Mouse (Mus musculus): Measurements from ENCODE around the gene Mthfsd. TPM values are rescaled to one million over a fixed set of nuclear protein-coding genes. Genes with fewer than 3 reads are reported as not detected.
A peak's percentile ranks its signal among the peaks of the same experiment; 100 is the strongest.

Mthfsd gene
- polyA plus RNA-seq, 1 experiment from 2014 or later, result 56.1 TPM

DNA sequence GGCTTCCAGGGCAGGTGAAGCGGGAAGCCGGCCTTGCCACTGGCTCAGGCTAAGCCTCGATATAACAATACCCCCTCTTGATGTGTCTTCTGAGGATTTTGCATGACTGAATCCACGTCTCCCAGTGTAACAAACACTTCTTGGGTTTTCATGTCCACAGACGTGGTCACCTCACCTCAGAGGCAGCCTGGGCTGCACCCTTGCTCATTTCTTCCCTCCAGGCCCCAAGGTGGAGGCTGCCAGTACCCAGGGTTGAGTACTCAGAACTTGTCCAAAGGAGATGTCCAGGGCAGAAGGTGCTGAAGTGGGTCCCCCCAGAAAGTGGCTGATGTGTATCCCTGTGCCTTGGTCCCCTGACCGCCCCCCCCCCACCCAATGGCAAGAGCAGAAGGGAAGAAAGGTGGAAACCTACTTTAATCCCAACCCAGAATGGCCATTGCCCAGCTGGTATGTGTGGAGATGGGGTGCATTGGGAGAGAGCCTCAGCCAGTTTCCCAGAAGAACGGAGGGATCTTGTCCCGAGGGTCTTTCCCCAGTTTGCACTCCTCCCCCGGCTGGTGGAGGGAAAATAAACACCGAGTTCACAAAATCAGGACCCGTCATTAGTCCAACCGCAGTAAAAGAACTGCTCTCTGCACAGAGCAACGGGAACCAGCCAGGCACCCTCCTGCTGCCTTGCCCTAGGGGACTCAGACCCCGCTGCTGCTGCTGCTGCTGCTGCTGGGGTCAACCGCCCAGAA, 33.9 kb downstream of the Mthfsd start:
- ATAC-seq (ENCODE audit: low FRiP score) (no peak), DNase-seq (ENCODE audit: low spot score) (peak; percentile 55)
- WGBS, result 1% methylated on average over 15 of the region's 15 CpGs
- H3K9me3 ChIP-seq (ENCODE audit: control insufficient read depth, low read length), result no peaks in the 10 kb centered on the region
- no peaks in the 10 kb centered on the region for H3K36me3 ChIP-seq (ENCODE audit: control insufficient read depth, insufficient read depth, low read length)
- no peak overlapping the region for H3K9ac ChIP-seq (ENCODE audit: low read depth, low read length)
- no peaks in the 10 kb centered on the region for H3K4me1 ChIP-seq (replicated peaks; ENCODE audit: control insufficient read depth, insufficient read depth, low read length)
- peaks cover 97% of the 10 kb centered on the region for H3K27me3 ChIP-seq (ENCODE audit: control insufficient read depth, insufficient read depth, low read length)
- no peak overlapping the region for H3K4me2 ChIP-seq (replicated peaks; ENCODE audit: low read depth, low read length)
- no peak overlapping the region for H3K27ac ChIP-seq (ENCODE audit: low read depth, low read length)
- no peak overlapping the region for H3K4me3 ChIP-seq (ENCODE audit: low read depth, low read length)

DNA sequence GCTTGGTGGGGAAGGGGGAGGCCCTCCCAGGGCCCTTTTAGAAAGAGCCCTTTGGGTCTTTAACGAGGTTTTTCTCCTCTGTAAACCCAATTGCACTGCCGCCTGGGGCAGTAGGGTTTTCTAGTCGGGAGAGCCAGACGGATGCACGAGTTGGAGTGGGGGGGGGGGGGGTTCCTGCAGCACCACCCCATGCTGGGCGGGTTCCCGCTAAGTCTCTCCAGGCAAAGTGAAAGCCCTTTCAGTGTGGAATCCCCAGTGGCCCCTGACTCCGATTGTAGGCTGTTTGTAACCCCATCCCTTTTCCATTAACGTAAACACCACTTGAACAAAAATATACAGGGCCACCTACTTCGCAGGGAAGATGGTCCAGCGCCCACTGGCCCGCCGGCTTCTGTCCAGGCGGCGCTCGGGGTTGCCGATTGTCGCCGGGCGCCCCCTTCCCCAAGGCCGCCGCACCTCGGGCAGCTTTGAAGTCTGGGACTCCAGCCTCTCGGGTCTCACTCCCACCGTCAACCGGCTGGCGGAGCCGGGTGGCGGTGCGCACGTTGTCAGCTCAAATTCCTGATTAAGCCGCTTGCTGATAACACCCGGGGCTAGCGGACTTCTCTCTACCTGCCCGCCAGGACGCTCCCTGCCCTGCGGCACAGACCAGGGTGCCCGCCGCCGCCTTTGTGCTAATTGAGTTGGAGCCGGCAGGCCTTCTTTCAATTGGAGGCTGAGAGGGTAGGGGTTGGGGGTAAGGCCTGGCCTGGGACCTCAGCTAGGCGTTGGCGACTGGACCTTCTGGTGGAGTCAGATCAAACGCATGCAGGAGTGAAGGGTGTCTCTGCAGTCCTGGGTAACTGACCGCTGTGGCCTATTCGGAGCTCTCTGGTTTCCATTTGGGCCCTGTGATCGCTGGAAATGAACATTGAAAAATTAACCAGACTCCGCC, 34.8 kb downstream of the Mthfsd start:
- Histone ChIP-seq H3K4me1 (replicated peaks; ENCODE audit: control insufficient read depth, insufficient read depth, low read length) (no peaks in the 10 kb centered on the region), H3K27me3 (ENCODE audit: control insufficient read depth, insufficient read depth, low read length) (peaks cover 94% of the 10 kb centered on the region), H3K9me3 (ENCODE audit: control insufficient read depth, low read length) (no peaks in the 10 kb centered on the region), H3K4me3 (ENCODE audit: low read depth, low read length) (no peak overlapping the region), H3K27ac (ENCODE audit: low read depth, low read length) (no peak overlapping the region), H3K9ac (ENCODE audit: low read depth, low read length) (no peak overlapping the region), H3K36me3 (ENCODE audit: control insufficient read depth, insufficient read depth, low read length) (no peaks in the 10 kb centered on the region), H3K4me2 (replicated peaks; ENCODE audit: low read depth, low read length) (no peak overlapping the region)
- under 1% methylated on average over 48 of the region's 48 CpGs for WGBS
- DNase-seq (ENCODE audit: low spot score), result peak; percentile 53
- no peak for ATAC-seq (ENCODE audit: low FRiP score)

DNA sequence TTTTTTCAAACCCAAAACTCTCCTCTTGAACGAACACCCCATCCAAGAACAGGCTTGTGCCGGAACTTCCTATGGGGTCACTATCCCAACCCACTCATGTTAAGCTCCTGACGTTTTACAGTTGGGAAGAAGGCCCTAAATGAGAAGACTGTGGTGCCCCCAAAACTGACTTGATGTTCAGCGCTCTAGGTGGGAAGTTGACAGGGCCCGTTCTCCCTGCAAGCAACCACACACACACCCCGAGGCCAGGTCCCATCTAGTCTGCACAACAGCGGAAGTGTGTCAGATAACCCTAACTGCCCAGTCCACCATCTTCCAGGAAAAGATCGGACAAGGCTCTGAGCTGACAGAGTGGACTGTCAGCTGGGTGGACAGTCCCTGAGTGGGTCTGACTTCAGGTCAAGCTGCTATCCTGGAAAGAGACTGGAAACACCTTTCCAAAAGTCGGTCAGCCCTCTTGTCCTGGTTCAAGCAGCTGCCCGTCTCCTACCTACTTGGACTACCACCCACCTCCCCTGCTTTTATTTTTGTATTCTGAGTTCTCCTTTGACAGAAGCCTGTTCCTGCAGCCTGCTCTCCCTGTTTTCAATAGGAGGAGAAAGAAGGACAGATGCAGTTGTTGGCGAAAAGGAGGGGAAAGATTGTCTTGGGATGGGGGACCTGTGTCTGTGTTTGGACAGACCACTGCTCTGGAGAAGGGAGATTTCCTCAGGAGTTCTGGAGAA, 35.6 kb downstream of the Mthfsd start:
- no peak overlapping the region for H3K4me2 ChIP-seq (replicated peaks; ENCODE audit: low read depth, low read length)
- H3K4me3 ChIP-seq (ENCODE audit: low read depth, low read length), result no peak overlapping the region
- peaks cover 89% of the 10 kb centered on the region for H3K27me3 ChIP-seq (ENCODE audit: control insufficient read depth, insufficient read depth, low read length)
- 10% methylated on average over 11 of the region's 11 CpGs for WGBS
- no peaks in the 10 kb centered on the region for H3K4me1 ChIP-seq (replicated peaks; ENCODE audit: control insufficient read depth, insufficient read depth, low read length)
- H3K9me3 ChIP-seq (ENCODE audit: control insufficient read depth, low read length), result no peaks in the 10 kb centered on the region
- no peak overlapping the region for H3K9ac ChIP-seq (ENCODE audit: low read depth, low read length)
- no peaks in the 10 kb centered on the region for H3K36me3 ChIP-seq (ENCODE audit: control insufficient read depth, insufficient read depth, low read length)
- H3K27ac ChIP-seq (ENCODE audit: low read depth, low read length), result no peak overlapping the region
- ATAC-seq (ENCODE audit: low FRiP score) (no peak), DNase-seq (ENCODE audit: low spot score) (peak; percentile 44)

DNA sequence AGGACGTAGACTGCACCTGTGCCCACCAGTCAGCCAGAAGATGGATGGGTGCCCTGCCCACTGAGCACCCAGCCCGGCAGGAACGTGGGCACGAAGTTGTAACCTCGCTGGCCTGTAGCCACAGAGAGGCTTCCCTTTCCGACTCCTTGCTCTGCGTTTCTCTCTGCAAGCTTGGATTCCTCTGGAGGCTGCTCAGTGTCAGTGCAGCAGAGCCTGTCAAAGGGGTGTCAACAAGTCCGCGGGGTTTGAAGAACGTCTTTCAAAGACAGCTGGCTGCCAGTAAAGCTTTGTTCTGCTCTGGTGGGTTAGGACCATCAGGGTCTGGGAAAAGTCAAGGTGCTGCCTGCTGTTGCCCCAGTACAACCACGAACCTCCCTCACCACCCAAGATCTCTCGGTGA, 36.7 kb downstream of the Mthfsd start:
- H3K27me3 ChIP-seq (ENCODE audit: control insufficient read depth, insufficient read depth, low read length), result peaks cover 77% of the 10 kb centered on the region
- WGBS, result 3% methylated on average over 12 of the region's 12 CpGs
- H3K9ac ChIP-seq (ENCODE audit: low read depth, low read length), result no peak overlapping the region
- DNase-seq (ENCODE audit: low spot score), result peak; percentile 47
- no peak overlapping the region for H3K4me3 ChIP-seq (ENCODE audit: low read depth, low read length)
- H3K27ac ChIP-seq (ENCODE audit: low read depth, low read length), result no peak overlapping the region
- no peak for ATAC-seq (ENCODE audit: low FRiP score)
- no peaks in the 10 kb centered on the region for H3K9me3 ChIP-seq (ENCODE audit: control insufficient read depth, low read length)
- no peak overlapping the region for H3K4me2 ChIP-seq (replicated peaks; ENCODE audit: low read depth, low read length)
- no peaks in the 10 kb centered on the region for H3K4me1 ChIP-seq (replicated peaks; ENCODE audit: control insufficient read depth, insufficient read depth, low read length)
- no peaks in the 10 kb centered on the region for H3K36me3 ChIP-seq (ENCODE audit: control insufficient read depth, insufficient read depth, low read length)

DNA sequence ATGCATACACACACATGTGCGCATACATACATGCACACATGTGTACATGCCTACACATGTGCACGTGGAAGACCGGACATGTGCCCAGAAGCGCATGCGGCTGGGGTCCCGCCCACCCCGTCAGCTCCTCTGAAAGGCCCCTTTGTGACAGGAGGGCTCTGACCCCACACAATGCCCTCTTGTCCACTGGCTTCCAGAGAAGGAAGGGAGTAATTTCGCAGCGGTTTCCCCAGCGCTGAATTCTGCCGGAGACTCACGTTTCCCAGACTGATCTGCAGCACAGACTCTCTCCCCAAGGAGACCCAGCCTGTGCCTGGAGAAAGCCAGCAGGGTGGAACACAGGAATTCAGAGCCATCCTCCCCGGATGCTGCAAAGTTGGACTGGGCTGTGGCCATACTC, 44.5 kb downstream of the Mthfsd start:
- no peaks in the 10 kb centered on the region for H3K4me1 ChIP-seq (replicated peaks; ENCODE audit: control insufficient read depth, insufficient read depth, low read length)
- H3K36me3 ChIP-seq (ENCODE audit: control insufficient read depth, insufficient read depth, low read length), result no peaks in the 10 kb centered on the region
- peaks cover 2% of the 10 kb centered on the region for H3K27me3 ChIP-seq (ENCODE audit: control insufficient read depth, insufficient read depth, low read length)
- no peak overlapping the region for H3K4me3 ChIP-seq (ENCODE audit: low read depth, low read length)
- ATAC-seq (ENCODE audit: low FRiP score) (peak; percentile 51; the same call in 1 of the 2 replicates), DNase-seq (ENCODE audit: low spot score) (peak; percentile 50)
- H3K27ac ChIP-seq (ENCODE audit: low read depth, low read length), result no peak overlapping the region
- WGBS, result 33% methylated on average over 13 of the region's 13 CpGs
- no peaks in the 10 kb centered on the region for H3K9me3 ChIP-seq (ENCODE audit: control insufficient read depth, low read length)
- no peak overlapping the region for H3K9ac ChIP-seq (ENCODE audit: low read depth, low read length)
- no peak overlapping the region for H3K4me2 ChIP-seq (replicated peaks; ENCODE audit: low read depth, low read length)

DNA sequence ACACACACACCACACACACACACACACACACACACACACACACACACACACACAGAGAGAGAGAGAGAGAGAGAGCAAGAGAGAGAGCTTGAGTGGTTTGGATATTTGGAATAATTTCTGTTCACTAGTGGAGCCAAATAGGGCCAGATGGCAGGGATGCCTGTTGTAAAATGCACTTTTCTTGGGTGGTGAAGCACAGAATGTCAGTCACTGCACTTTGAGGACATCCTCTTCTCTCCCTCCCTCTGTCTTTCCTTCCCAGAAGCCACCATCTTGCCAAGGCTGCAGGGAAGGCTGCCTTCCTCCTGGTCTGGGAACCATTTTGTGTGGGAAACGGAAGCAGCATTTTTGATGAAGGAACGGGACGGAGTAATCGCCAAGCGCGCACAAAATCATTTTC, 45.7 kb downstream of the Mthfsd start:
- H3K27me3 ChIP-seq (ENCODE audit: control insufficient read depth, insufficient read depth, low read length), result no peaks in the 10 kb centered on the region
- no peak overlapping the region for H3K4me3 ChIP-seq (ENCODE audit: low read depth, low read length)
- H3K36me3 ChIP-seq (ENCODE audit: control insufficient read depth, insufficient read depth, low read length), result no peaks in the 10 kb centered on the region
- ATAC-seq (ENCODE audit: low FRiP score), result no peak
- H3K9me3 ChIP-seq (ENCODE audit: control insufficient read depth, low read length), result no peaks in the 10 kb centered on the region
- H3K4me1 ChIP-seq (replicated peaks; ENCODE audit: control insufficient read depth, insufficient read depth, low read length), result no peaks in the 10 kb centered on the region
- WGBS, result 82% methylated on average over 6 of the region's 6 CpGs
- DNase-seq (ENCODE audit: low spot score), result no peak
- no peak overlapping the region for H3K4me2 ChIP-seq (replicated peaks; ENCODE audit: low read depth, low read length)
- H3K9ac ChIP-seq (ENCODE audit: low read depth, low read length), result no peak overlapping the region
- H3K27ac ChIP-seq (ENCODE audit: low read depth, low read length), result no peak overlapping the region

DNA sequence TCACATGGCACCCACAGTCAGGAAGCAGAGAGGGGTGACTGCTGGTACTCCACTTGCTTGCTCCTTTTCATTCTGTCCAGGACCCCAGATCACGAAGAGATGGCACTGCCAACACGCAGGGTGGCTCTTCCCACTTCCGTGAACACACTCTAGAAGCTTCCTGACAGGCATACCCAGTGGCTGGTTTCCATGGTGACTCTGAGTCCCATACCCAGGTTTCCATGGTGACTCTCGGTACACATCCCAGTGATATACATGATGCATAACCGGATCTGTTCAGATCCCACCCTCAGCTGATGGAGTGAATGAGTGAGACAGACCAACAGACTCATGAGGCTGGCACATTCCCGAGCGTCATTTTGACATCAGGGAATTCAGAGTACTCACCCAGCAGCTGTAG, 49.1 kb downstream of the Mthfsd start:
- ATAC-seq (ENCODE audit: low FRiP score), result no peak

DNA sequence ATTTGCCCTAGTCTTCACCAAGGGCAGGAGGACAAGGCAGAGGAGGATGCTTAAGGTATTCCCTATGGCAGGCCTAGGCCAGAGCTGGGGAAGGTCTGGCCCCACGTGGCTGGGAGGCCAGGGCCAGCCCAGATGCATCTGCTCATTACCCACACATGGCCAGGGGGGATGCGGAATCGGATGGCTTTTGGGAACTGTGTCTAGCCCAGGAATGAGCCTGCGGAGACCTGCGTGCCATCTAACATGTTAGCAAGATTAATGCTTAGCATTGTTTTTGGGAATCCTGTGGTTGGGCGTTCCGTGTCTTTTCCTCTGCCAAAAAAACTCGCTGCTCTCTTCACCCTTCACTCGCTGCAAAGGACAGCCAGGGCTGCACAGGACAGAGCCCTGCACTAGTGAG, 50.1 kb downstream of the Mthfsd start:
- no peak overlapping the region for H3K27ac ChIP-seq (ENCODE audit: low read depth, low read length)
- ATAC-seq (ENCODE audit: low FRiP score) (no peak), DNase-seq (ENCODE audit: low spot score) (no peak)
- no peak overlapping the region for H3K4me2 ChIP-seq (replicated peaks; ENCODE audit: low read depth, low read length)
- H3K9me3 ChIP-seq (ENCODE audit: control insufficient read depth, low read length), result no peaks in the 10 kb centered on the region
- no peaks in the 10 kb centered on the region for H3K27me3 ChIP-seq (ENCODE audit: control insufficient read depth, insufficient read depth, low read length)
- H3K4me3 ChIP-seq (ENCODE audit: low read depth, low read length), result no peak overlapping the region
- 64% methylated on average over 9 of the region's 9 CpGs for WGBS
- no peaks in the 10 kb centered on the region for H3K36me3 ChIP-seq (ENCODE audit: control insufficient read depth, insufficient read depth, low read length)
- no peak overlapping the region for H3K9ac ChIP-seq (ENCODE audit: low read depth, low read length)
- no peaks in the 10 kb centered on the region for H3K4me1 ChIP-seq (replicated peaks; ENCODE audit: control insufficient read depth, insufficient read depth, low read length)

More for the DNA sequence above, 49.1 kb downstream of the Mthfsd start:
- no peaks in the 10 kb centered on the region for H3K27me3 ChIP-seq (ENCODE audit: control insufficient read depth, insufficient read depth, low read length)
- no peaks in the 10 kb centered on the region for H3K4me1 ChIP-seq (replicated peaks; ENCODE audit: control insufficient read depth, insufficient read depth, low read length)
- DNase-seq (ENCODE audit: low spot score), result peak; percentile 20
- H3K9me3 ChIP-seq (ENCODE audit: control insufficient read depth, low read length), result no peaks in the 10 kb centered on the region
- H3K36me3 ChIP-seq (ENCODE audit: control insufficient read depth, insufficient read depth, low read length), result no peaks in the 10 kb centered on the region
- no peak overlapping the region for H3K27ac ChIP-seq (ENCODE audit: low read depth, low read length)
- WGBS, result 74% methylated on average over 7 of the region's 7 CpGs
- no peak overlapping the region for H3K9ac ChIP-seq (ENCODE audit: low read depth, low read length)
- H3K4me3 ChIP-seq (ENCODE audit: low read depth, low read length), result no peak overlapping the region
- H3K4me2 ChIP-seq (replicated peaks; ENCODE audit: low read depth, low read length), result no peak overlapping the region

All from hindbrain, embryonic 11.5 days (tissue).